Mouse (Mus musculus) c-Kit-negative CD71-positive TER-119-positive erythroid progenitor cells, embryonic 14.5 days (primary cell): ENCODE measurements around the gene Gapdh.

Experiments
- DNase-seq: peaks from one replicate; pipeline ENCODE4 v3.0.0-alpha.2; 2013; ENCODE audit warnings: low read depth, low spot score

Gapdh gene

DNA sequence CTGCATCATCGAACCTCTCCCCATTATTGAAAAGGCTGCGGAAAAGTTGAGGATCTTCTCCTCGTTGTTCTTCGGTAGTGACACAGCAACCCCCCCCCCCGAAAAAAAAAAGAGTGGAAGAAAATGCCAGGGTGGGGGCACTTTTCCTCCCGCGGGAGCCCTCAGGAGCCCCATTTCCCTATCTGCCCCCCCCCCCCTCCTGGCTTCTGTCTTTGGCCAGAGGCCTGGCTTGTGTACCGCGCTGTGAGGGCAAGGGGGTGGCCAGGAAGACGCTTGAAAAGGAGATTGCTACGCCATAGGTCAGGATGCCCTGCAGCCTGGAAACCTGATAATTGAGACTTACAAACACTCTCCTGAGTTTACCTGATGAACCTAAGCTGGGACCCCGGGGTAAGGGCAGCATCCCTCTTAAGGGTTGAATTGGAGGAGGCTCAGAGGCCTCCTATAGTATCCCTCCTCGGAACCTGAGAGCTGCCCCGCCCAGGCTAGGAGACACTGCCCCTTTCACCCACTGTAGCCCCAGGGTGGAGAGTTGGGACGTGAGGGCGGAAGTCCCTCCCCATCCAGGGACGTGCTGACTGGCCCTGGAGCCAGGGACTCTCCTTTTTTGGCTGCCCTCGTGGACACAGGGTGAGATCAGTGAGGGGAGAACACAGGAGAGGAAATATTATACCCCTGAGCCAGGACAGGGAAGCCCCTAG, at the start of gene Gapdh:
Gapdh (minus strand) TSS at position 417 of the 701 bp plus-strand sequence.
- no peak for DNase-seq

DNA sequence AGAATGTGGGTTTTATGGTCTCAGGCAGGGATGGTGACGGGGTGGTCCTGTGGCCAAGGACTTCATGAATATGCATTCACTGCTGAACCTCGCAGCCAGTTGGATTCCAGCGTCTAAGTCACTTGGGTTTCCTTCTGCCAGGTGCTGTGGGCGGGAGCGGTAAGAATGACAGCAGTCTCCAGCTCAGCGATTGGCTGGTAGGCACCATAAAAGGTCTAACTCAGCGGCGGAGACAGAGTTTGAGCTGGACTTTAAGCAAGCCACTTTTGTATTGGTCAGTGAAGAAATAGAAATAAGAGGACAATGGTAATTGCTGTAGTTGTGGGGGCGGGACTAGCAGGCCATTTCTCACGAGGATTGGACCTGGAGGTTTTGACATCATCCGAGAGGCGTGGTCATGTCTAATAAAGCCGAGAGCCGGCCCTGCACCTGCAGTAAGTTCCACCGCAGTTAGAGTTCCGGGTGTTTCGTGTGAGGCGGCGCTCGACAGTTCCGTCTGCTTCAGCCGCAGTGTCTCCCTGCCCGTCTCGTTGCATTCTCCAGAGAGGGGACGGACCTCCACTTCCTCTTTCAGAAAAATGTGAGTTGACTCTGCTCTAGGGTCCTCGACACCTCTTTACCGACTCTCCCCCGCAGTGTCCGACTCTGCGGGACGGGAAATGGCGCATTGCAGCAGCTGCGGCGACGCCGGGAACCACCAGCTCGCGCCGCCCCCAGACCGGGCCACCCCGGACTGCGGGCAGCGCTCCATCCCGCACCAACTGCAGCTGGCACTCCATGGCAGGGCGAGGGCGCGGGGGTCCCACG, 49.1 kb upstream of the Gapdh start, which contains the start of gene Vamp1:
Vamp1 (plus strand) TSS at position 404 of the 807 bp plus-strand sequence.
- DNase-seq: peak; percentile 89

DNA sequence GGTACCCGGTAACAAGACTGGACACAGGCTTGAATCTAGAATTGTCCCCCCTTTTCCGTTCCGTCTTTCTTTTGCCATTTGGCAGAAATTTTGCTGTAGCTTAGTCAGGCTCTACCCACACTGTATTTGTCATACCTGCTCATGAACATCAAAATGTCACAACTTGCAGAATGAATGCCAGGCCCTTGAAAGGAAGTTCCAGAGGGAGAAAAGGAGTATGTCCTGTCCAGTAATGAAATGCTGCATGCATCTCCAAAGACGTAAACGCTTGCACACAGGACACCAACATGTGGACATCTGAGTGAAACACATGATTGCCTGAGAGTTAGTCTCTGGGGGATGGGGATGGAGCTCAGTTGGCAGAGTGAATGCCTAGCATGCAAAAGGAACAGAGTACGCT, 47.4 kb upstream of the Gapdh start:
- no peak for DNase-seq

DNA sequence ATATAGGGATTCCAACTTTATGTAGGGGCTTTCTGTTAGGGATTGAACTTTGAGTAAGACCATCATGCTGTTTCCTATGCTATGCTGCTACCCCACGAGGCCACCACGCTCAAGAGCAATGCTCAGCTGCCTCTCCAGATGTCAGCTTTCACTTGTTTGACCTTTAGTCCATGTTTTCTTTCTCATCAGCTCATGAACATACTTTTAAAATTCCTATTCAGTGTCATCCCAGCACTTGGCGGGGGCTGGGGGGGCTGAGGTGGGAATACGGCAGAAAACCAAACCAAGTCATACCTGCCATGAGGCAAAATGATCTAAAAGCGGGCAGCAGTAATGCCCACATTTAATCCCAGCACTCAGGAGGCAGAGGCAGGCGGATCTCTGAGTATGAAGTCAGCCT, 46.9 kb upstream of the Gapdh start:
- no peak for DNase-seq

DNA sequence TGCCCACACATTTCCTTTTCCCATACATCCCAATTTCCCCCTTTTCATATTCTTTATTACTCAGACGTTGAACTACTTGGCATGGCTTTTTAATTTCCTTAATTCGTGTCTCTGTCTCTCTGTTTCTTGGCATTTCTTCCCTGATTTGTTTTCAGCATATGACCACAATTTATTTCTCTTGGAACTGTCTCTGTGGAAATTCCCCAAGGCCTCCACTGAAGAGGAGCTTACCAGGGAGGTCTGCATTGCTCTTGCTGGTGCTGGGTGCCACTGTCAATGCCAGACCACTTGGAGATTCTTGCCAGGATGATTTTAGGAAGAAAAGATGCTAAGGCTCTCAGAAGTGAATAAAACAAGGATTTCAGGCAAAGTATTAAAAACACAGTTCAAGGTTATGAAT, 46.4 kb upstream of the Gapdh start:
- no peak for DNase-seq

DNA sequence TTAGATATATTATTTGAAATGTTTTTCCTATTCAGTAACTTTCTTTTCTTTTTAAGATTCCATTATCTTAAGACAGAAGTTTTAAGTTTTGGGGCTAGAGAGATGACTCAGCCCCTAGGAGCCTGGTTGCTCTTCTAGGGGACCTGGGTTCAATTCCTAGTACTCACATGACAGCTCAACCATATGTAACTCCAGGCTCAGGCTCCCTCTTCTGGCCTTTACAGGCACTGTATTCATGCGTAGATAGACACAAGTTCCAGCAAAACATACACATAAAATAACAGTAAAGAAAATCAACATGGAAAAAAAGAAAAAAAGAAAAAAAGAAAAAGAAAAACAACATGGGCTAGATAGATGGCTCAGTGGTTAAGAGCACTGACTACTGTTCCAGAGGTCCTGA, 44.2 kb upstream of the Gapdh start:
- no peak for DNase-seq

DNA sequence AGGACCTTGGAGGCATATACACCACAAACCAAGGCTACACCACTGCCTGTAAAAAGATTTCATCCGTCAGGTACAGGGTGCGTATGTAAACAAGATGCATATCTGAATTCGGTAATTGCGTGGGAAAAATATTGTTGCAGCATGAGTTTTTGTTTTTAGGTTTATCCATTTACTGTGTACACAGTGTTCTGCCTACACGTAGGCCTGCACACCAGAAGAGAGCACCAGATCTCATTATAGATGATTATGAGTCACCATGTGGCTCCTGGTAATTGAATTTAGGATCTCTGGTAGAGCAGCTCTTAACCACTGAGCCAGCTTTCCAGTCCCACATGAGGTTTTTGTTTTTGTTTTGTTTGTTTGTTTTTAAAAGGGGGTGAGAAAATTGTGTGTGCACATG, 30.9 kb upstream of the Gapdh start:
- no peak for DNase-seq

DNA sequence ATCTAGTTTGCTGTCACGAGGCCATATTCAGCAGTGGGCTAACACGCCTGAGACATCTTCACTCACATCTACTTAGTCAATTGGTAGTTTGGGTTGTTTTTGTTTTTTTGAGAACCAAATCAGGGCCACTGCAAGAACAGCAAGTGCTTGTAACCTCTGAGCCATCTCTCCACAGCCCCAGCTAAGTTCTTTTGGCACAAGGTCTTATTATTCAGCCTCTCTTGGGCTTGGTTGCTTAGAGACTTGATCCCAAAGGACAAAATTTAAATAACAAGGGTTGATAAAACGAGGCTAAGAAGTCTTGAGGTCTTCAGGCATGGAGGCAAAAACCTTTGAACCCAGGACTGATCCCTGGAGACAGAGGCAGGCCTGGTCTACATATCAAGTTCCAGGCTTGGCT, 30.0 kb upstream of the Gapdh start:
- DNase-seq: no peak

DNA sequence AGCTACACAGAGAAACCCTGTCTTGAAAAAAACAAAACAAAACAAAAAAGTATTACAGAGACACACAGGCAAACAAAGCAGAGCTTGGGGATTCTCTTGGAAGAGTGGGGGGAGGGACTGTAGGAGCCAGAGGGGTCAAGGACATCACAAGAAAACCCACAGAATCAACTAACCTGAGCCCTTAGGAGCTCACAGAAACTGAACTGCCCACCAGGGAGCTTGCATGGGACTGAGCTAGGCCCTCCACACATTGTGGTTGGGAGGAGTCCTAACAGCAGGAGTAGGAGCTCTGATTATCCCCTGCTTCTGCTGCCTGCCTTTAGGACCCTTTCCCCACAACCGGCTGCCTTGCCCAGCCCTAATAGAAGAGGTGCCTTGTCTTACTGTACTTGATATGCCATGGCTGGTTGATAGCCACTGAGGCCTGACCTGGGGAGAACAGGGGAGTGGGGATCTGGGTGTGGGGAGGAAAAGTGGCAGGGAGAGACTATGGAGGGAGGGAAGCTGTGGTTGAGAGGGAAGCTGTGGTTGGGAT, 29.3 kb upstream of the Gapdh start:
- no peak for DNase-seq

DNA sequence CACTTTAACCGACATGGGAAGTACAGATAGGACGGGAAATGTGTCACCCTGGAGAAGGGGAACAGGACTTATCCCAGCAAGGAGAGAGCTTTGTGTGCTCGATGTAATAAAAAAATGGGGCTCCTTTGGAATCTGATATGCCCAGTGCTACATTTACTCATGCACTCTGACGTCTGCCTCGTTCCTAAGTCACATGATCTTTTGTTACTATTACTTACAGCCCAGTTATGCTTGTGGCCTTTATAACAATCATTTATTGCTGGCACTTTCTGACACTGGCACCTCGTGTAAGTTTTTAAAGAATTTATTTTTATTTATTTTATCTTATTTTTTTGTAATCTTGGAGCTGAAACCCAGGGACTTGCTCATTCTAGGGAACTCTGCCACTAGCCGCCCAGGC, 27.1 kb upstream of the Gapdh start:
- DNase-seq: no peak

DNA sequence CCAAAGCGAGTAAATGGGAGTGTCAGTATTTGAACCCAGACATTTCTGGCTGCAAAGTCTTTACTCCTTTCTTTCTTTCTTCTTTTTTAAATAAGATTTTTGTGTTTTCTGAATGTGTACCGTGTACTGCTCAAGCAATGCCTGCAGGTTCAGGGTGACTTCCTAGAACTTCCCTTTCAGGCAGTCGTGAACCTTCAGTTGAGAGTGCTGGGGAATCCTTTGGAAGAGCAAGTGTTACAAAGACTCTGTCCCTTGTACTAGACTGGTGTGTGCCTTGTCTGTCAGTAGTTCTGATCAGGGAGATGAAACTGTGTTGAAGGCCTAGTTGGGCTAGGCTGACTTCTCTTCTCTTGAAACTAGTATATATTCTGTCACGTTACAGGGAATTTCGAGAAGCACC, 26.6 kb upstream of the Gapdh start:
- peak; percentile 27 for DNase-seq

DNA sequence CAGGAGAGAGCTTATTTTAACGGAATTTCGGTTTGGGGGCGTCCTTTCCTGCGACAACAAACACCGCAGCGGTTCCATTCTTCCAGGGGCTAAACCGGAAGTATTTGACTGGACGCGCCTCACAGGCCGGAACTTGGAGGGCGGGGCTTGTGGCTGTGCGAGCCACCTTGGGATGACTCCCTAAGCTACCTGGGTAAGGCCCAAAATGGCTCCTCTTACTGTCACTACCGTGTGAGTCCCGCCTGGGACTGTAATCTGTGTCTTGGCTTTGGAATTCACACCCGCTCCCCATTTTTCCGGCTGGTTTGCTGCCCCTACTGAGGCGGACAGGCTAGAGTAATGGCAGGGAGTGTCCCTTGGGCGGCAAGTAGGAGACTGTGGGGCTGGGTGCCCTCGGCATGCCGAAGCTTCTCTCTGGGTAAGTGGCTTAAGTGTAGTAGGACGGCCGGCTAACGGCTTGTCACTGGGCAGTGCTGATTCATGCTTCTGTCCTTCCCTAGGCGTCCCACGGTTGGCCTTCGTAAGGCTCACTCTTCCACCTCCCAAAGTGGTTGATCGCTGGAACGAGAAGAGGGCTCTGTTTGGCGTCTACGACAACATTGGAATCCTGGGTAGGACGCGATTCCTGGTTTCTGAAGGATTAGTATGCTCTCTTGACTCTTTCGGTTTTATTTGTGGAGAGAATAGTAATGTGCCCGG, 25.9 kb upstream of the Gapdh start:
- DNase-seq: peak; percentile 89

DNA sequence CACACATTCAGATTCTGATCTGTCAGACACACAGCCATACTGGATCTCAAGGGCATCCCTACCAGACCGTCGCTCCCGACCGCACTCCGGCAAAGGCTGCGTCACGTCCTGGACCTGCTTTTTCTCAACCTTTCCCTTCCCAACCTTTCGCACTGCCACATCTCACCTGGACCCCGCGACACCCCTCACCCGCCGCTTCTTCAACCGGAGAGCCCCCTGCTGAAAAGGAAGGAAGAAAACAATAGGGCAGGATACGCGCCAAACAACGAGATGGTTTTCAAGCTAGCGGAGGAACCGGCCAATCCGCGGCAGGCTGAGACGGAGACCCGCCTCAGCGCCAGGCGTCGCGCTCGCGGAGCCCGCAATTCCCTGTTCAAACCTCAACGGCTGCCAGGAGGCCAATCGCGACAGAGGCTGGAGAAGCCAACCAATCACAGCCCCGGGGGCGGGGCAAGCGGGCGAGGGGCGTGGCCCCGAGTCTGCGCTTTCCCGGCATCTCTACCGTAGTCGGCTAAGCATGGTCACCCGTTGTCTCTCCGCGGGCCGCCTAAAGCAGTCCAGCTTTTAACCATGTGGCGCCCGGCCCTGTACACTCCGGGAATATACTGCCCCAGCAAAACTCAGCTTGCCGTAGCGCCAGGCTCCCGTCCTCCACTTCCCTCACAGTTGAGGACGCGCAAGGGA, 25.2 kb upstream of the Gapdh start, which contains the start of the genes Ncapd2 and Mrpl51:
Ncapd2 (minus strand) TSS at position 370 of the 684 bp plus-strand sequence.
Mrpl51 (plus strand) TSS at position 470 of the 684 bp plus-strand sequence.
- DNase-seq: peak; percentile 95

DNA sequence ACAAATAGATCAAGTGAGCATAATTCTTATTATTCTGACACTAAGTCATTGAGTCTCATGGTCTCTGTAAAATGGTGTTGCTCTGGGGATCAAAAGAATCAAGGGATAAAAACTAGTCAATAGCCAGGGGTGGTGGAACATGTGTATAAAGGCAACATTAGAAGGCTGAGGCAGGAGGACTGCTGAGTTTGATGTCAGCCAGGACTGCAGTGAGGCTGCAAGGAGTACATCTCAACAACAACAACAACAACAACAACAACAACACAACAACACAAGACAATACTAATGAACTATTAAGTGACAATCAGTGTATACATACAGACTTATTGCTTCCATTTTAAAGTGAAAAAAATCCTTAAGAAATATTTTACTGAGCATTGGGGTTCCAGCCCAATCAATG, 24.5 kb upstream of the Gapdh start:
- DNase-seq: no peak

DNA sequence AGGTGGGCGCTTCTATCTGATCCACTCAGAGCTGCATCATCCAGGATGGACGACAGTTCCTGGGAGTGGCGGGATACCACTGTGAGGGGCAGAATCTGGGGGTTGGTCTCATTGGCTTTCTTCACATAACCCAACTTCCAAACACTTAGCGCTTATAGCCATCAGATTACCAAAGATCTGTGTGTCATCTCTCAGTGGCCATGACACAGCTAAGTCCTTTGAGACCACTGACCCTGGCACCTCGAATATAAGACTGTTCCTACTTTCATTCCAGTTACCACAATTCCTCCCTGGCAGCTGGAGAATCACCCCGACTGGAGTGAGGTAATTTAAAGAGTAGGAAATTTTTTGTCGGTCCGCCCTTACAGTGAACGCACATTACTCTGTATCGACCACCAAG, 19.9 kb upstream of the Gapdh start:
- no peak for DNase-seq

DNA sequence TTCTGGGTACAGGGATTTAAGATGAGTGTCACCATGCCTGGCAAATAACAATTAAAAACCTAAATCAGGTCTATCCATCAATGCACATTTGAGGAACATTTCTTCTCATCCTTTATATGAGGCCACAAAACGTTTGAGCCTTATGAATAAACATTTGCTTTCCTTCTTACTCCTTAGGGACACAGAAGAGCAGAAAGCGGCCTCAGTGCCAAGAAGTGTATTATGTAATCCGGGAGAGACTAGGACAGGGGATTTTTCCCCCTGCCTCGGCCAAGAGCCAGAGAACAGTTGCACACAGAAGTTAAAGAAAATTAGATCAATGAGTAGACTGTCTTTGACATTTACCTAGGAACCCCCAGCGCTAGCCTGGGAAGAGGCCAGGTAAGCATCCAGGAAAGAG, 15.9 kb upstream of the Gapdh start:
- no peak for DNase-seq

DNA sequence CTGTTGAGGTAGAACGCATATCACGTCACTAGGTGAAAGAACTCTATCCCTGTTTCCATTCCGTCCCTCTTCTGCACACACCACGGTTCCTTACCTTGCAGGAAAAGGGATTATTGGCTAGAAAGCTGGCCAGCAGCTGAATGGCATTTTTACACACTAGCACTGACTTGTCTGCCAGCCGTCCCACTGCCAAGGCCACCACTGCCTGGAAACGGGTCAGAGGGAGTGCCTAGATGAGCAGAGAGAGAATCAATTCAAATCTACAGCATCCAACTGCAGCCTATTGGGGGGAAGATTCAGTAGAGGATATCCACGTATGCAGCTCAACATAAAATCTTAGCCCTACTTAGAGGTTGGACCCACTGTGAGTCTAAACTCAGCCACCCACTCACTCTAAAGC, 13.3 kb upstream of the Gapdh start:
- no peak for DNase-seq

DNA sequence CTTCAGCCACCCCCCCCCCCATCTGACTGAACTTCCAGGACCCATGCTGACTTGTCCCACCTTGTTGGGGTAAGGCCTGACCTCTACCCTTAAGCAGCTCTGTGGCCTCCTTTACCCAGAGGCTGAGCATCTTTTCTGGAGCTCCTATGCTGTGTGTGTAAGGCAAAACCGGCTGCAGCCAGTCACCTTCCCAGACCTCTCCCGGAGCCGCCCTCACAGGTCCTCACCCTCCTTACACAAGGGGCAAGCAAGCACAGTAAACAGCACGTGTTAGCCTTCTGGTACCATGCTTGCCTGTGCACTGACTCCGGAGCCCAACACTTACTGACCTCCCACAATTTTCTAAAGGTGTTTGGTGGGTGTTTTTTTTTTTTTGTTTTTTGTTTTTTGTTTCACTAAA, 9.2 kb upstream of the Gapdh start:
- no peak for DNase-seq

DNA sequence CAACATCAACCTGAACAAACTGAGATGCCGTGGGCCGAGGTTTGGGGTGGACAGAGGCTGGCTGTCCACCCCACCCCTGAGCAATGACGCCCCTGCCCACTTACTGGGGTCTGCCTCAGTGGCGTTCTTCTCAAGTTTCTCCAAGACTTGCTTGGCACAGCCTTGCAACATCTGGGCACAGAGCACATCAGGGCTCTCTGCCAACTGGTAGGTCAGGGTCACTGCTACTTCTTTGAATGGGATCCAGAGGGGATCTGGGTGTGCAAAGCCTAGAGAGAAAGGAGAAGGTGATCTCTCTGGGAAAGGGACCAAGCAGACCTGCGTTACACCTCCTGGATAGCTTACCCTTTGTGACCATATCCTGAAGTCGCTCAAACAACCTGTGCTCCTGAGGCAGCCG, 7.0 kb upstream of the Gapdh start:
- DNase-seq: no peak

DNA sequence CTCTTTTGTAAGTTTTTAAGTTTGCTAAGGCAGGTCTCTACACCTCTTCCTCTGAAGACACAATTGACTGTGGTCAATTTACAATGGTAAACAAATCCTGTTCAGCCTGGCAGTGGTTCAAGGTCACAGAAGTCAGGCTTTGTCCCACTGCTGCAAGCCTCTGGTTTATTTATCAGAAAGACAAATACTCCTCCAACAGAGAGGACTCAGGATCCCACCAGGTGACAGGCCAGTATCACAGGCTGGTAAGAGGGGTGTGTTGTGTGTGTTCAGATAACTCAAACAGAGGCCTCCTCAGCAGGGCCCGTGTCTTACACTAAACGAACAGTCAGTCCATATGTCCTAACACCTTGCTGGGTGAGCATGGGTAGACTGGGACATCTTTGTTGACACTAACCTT, 6.2 kb upstream of the Gapdh start:
- no peak for DNase-seq

DNA sequence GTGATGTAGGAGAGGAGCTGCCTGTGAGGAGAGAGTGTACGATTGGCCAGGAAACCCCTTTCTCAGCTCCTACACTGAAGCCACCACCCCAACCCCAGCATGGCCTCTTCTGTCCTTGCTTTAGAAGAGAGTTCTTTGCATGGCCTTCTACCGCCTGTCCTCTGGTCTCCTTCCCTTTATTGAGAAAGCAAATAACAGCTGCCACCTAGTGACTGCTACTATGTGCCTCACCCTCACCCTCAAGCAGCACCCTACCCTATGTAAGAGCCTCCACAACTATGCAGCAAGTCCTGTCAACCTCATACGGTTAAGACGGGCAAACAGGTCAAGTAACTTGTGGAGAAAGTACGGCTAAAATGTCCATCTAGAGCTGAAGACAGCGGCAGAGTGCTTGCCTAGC, 3.9 kb upstream of the Gapdh start:
- DNase-seq: no peak

DNA sequence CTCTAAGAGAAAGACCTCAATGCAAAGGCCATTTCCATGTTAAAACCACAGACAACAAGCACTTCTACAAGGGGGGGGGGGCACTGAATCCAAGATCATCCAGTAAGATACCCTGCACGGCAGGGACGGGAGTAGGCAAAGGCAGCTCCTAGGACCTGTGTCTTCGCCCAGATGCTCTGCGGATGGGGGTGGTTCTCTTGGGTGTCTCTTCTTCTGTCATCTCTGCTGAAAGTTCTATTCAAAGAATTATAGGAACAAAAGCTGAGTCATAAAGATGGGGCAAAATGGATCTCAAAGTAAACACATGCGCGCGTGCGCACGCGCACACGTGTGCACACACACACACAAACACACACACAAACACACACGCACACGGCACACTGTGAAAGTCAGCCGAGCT, 1.8 kb upstream of the Gapdh start:
- no peak for DNase-seq
